Mouse (Mus musculus): ENCODE data around the gene Enpep.

Enpep gene

GRCm38 (mm10) chr3:129332586-129332985, at the start of gene Enpep:
Gene Enpep (minus strand): TSS chr3:129332720.
- DNase-seq (ENCODE audit: low spot score in 2 of 2) = no peak

GRCm38 (mm10) chr3:129379109-129379508, 46.6 kb upstream of the Enpep start:
- no peak for DNase-seq (ENCODE audit: low spot score in 2 of 2)

DNA sequence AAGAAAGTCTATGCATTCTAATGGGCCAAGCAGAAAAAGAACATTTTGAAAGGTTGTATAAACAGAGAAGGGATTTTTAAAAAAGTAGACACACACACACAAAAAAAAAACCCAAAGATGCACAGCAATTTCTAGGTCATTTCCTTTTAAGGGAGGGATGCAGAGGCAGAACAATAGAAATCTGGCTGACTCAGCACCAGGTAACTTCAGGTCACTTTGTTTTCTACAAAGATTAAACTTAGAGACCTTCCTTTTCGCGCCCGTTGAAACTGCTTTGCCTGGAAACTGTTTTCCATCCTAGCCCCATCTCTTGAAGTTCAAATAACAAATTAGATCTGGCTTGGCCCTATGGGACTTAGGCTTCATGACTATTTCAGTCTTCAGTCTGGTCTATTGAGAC, 42.6 kb upstream of the Enpep start:
- DNase-seq (ENCODE audit: low spot score in 2 of 2) = no peak

GRCm38 (mm10) chr3:129373108-129373507, 40.6 kb upstream of the Enpep start:
- no peak for DNase-seq (ENCODE audit: low spot score in 2 of 2)

- DNase-seq (ENCODE audit: low spot score in 2 of 2) = no peak
These were observed 37.0 kb upstream of the Enpep start for GRCm38 (mm10) chr3:129369491-129369890.

GRCm38 (mm10) chr3:129365919-129366318, 33.4 kb upstream of the Enpep start:
- no peak for DNase-seq (ENCODE audit: low spot score in 2 of 2)

DNA sequence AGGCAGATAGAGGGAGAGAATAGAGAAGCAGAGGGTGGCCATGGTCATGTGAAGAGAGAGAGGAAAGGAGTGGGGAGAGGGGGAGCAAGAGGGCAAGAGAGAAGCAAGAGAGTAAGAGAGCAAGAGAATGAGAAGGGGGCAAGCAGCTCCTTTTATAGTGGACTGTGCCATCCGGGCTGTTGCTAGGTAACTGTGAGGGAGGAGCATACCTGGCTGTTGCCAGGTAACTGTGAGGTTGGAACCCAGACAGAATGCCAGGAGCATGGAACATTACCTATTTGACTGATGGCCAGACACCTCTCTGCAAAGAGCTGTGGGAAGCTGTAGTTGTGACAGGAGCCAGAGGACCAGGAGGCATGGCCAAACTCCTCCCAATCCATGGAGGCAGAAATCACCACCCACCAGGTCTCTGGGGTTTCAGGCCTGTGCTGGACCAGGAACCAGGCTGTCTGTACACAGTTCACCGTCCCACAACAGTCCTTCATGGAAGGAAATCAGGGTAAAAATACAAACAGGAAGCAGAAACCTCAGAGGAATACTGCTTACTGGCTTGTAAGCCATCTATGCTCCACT, 32.4 kb upstream of the Enpep start:
- no peak for DNase-seq (ENCODE audit: low spot score in 2 of 2)

DNA sequence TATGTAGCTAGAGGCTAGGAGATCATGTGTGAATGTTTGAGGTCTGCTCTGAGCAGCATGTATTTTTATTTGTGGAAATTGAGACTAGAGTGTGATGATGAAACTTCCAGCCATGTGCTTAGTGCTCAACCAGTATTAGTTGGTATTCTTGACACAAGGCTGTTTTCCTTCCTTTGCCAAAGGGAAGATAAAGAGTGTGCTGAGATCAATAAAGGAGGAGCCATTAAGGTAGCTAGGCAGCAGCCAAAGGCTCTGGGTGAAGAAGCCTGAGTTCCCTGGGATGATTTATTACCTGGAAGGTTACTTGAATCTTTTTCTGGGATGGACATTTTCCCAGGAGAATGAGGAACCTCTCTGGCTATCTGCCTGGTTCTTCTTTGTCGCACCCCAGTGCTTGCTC, 30.9 kb upstream of the Enpep start:
- no peak for DNase-seq (ENCODE audit: low spot score in 2 of 2)

DNA sequence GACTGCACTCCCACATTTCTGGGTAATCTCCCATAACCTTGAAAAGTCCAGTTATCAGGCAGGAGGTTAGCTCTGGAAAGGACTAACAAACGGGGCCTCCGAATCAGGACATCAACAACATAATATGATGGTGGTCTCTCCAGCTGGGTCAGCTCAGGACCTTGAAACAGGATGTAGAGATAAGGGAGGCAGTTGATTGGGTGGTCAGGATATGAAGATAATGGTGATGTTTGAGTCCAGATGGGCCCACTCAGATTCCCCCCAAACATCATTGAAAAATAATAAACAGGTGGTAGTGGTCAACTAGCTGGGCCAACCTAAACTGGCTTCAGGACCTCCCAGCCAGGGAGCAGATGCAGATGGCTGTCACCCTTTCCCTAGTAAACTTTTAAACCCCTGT, 25.6 kb upstream of the Enpep start:
- DNase-seq (ENCODE audit: low spot score in 2 of 2) = no peak

- no peak for DNase-seq (ENCODE audit: low spot score in 2 of 2)
These were observed 21.4 kb upstream of the Enpep start for GRCm38 (mm10) chr3:129353901-129354300.

DNA sequence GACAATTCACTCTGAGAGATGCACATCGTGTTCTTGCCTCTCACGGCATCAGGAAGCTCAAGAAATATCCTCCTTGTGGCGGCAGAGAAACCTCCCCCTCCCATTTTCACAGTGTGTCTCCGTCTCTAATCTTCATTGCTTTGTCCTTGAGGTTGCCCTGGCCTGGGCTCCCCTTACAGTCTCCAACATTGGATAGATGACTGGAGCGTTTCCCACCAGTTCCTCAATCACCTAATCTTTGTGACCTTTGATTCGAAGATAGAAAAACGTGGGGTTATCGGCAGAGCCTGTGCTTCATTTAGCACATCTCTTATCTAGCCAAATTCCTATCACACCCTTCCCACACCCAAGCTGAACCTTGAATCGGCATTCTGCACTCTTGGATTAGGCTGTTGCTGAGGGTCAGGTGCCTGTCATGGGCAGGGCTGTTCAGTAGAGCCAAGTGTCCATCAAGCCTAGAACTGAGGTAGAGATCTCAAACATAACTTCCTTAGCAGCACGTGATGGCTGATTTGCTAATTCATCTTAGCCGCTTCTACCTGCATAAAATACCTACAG, 18.9 kb upstream of the Enpep start:
- DNase-seq (ENCODE audit: low spot score in 2 of 2) = no peak

DNA sequence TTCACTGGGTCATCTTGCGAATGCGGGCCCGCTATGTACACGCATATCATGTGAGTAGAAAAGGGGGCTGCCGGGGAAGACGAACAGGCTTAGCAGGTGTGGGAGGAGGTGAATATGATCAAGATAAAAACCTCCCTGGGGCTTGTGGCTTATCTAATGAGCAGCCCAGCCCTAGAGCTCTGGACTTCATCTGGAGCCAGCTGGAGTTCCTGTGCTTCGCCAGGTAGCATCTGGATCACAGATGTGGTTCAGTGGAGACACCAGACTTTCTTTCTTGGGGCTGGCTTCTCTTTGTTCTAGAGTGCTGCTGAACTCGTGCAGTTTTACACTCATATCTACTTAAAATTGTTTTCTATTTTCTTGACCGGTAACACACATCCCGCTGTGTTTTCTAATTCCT, 14.8 kb upstream of the Enpep start:
- no peak for DNase-seq (ENCODE audit: low spot score in 2 of 2)

DNA sequence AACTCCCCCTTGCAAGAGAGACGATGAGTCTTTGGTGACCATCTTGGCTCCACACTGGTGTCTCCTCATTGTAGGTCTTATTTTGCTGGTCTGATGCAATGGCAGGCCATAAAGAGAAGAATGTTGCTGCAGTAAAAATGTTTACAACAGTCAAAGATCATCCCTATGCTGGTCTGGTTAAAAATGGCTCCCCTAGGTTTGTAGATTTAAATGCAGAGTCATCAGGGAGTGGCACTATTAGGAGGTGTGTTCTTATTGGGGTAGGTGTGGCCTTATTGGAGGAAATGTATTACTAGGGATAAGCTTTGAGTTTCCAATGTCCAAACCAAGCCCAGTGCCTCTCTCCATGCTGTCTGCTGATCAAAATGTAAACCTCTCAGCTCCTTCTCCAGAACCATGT, 10.2 kb upstream of the Enpep start:
- no peak for DNase-seq (ENCODE audit: low spot score in 2 of 2)

GRCm38 (mm10) chr3:129341066-129341465, 8.5 kb upstream of the Enpep start:
- no peak for DNase-seq (ENCODE audit: low spot score in 2 of 2)

- DNase-seq (ENCODE audit: low spot score in 2 of 2) = no peak
These were observed 6.0 kb upstream of the Enpep start for GRCm38 (mm10) chr3:129338296-129339091.

GRCm38 (mm10) chr3:129332142-129332541, 378 bp downstream of the Enpep start:
- no peak for DNase-seq (ENCODE audit: low spot score in 2 of 2)

DNA sequence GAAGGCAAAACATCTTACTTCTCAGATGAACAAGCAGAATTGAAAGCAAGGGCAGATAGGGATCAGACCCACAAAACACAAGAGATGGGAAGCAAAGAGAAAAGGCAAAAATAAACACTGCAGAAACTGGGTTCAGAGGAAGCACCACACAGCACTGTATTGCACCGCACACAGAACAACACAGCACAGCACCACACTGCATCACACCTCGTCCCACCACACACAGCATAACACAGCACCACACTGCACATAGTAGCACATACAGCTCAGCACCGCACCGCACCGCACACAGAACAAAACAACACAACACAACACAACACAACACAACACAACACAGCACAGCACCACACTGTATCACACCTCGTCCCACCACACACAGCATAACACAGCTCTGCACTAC, 1.1 kb downstream of the Enpep start:
- no peak for DNase-seq (ENCODE audit: low spot score in 2 of 2)

GRCm38 (mm10) chr3:129328056-129328455, 4.5 kb downstream of the Enpep start:
- no peak for DNase-seq (ENCODE audit: low spot score in 2 of 2)

DNA sequence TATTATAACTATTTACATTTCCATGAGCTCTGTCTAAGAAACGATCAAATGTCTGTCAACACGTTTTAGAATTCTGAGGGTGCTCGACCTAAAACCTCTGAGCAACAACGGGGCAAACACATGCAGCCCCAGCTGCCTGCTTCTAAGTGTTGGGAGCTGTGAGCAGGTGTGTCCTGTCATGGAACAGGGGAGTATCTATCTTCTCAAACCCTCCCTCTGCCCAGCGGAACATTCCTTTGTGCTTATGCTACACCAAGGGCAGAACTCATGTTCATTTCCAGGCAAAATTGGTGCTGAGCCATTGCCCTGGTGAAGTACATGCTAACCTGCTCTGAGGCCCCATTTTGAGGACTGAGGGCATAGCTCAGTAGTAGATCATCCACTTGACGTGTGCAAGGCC, 10.9 kb downstream of the Enpep start:
- DNase-seq (ENCODE audit: low spot score in 2 of 2) = no peak

GRCm38 (mm10) chr3:129317032-129317729, 15.3 kb downstream of the Enpep start:
- no peak for DNase-seq (ENCODE audit: low spot score in 2 of 2)

GRCm38 (mm10) chr3:129313671-129314415, 18.7 kb downstream of the Enpep start:
- no peak for DNase-seq (ENCODE audit: low spot score in 2 of 2)

GRCm38 (mm10) chr3:129313221-129313620, 19.3 kb downstream of the Enpep start:
- DNase-seq (ENCODE audit: low spot score in 2 of 2) = no peak
